Mouse (Mus musculus) cerebellum, adult 2 months (tissue): ENCODE measurements around the gene Hhatl. TPM values are rescaled to one million over a fixed set of nuclear protein-coding genes. Genes with fewer than 3 reads are reported as not detected.

Experiments
- DNase-seq, 2 experiments: peaks; one replicate each; pipeline ENCODE4 v3.0.0; 2021
- H3K27ac ChIP-seq: fragments of 200-500 bp; 2 replicates; pipeline ENCODE4 v1.5.1; 2012; ENCODE audit warnings: low read length, control low read depth, inconsistent platforms; ENCODE audit not compliant: insufficient read depth
- H3K27me3 ChIP-seq: fragments of 200-500 bp; 2 replicates; pipeline ENCODE4 v1.6.1; 2012; ENCODE audit warnings: inconsistent platforms, mild to moderate bottlenecking, low read length, moderate library complexity; ENCODE audit not compliant: control insufficient read depth, insufficient read depth
- H3K4me1 ChIP-seq: fragments of 200-500 bp; 2 replicates; pipeline ENCODE4 v1.6.1; 2011; ENCODE audit warnings: low read length; ENCODE audit not compliant: control insufficient read depth, insufficient read depth
- H3K4me3 ChIP-seq: fragments of 200-500 bp; replicated peaks from 2 replicates; pipeline ENCODE3; 2011; ENCODE audit warnings: mild to moderate bottlenecking, low read depth, low read length, control low read depth; ENCODE audit not compliant: insufficient read depth
- CTCF ChIP-seq: fragments of 200-500 bp; IDR thresholded peaks from 2 replicates; pipeline ENCODE4 v1.5.1; 2011; ENCODE audit warnings: low read depth, mild to moderate bottlenecking, control low read depth, low read length, moderate library complexity, borderline replicate concordance; ENCODE audit not compliant: insufficient read depth
- POLR2A ChIP-seq: fragments of 200-500 bp; IDR thresholded peaks from 2 replicates; pipeline ENCODE4 v1.6.1; 2011; ENCODE audit warnings: low read length, control low read depth, borderline replicate concordance; ENCODE audit not compliant: insufficient read depth
- WGBS: fragments of 180-500 bp; shearing (Covaris S2); methylation state at CpG from one replicate; pipeline ENCODE4 v1.1.7; 2018; 5-methylcytosine and 5-hydroxymethylcytosine counted together
- polyA plus RNA-seq: library from polyadenylated mRNA; depleted of rRNA; stranded (reverse); fragments of >200 nt; gene quantifications from 2 replicates; pipeline ENCODE4 v1.2.3, GENCODE M21; 2012

Gene Hhatl
- polyA plus RNA-seq, 1 experiment, result 43.9 TPM

- H3K4me1 ChIP-seq, result peaks cover 42% of the 10 kb centered on the region
- DNase-seq, result peak; percentile 42 to 58
- no peaks in the 10 kb centered on the region for H3K27me3 ChIP-seq
- H3K27ac ChIP-seq, result peak overlapping the region; percentile 77
- 52% methylated on average over 9 of the region's 9 CpGs for WGBS
- TF ChIP-seq POLR2A (no peak), CTCF (no peak)
- no peak overlapping the region for H3K4me3 ChIP-seq
These were observed 26.9 kb upstream of the Hhatl start for GRCm38 (mm10) chr9:121819073-121819770.

- Histone ChIP-seq H3K27ac (no peak overlapping the region), H3K4me3 (no peak overlapping the region), H3K4me1 (peaks cover 21% of the 10 kb centered on the region), H3K27me3 (no peaks in the 10 kb centered on the region)
- WGBS, result 92% methylated on average over 6 of the region's 6 CpGs
- TF ChIP-seq POLR2A, result no peak
- TF ChIP-seq CTCF, result no peak
- no peak for DNase-seq
These were observed 22.9 kb upstream of the Hhatl start for GRCm38 (mm10) chr9:121815183-121815582.

DNA sequence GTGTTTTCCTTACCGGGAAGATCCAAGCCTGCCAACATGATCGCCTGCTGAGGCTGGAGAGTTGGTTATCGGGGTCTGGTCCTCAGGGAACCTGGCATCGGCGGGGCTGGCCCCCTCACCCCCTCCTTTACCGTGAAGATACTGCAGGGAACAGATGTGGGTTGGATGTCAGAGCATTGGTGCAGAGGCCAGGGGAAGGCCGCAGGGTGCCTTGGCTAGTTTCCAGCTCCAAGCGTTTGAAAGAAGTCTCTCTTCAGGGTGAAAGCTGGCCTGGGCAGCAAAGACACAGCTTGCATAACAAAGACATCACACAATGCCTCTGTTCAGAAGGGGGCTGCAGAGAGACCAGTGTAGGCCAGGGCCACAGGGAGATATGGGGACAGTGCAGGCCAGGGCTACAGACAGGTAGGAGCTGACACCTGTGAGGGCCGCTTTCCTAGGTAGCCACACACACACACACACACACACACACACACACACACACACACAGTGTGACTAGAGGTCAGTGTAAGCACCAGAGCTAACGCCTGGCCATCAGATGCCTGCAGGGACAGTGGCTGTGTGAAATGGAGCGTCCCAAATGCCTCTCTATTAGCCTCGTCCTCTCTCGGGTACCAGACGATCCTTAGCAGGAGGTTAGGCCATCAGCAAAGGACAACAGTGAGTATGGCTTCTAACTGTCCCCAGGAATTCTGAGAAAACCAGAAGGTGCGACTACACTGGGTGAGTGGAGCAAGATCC is 17.9 kb upstream of the Hhatl start:
- TF ChIP-seq POLR2A (no peak), CTCF (no peak)
- Histone ChIP-seq H3K27me3 (no peaks in the 10 kb centered on the region), H3K4me3 (no peak overlapping the region), H3K4me1 (peaks cover 23% of the 10 kb centered on the region), H3K27ac (peak overlapping the region; percentile 62; the same call in 1 of the 2 replicates)
- DNase-seq, result peak; percentile 53 to 67
- WGBS, result 21% methylated on average over 15 of the region's 15 CpGs

DNA sequence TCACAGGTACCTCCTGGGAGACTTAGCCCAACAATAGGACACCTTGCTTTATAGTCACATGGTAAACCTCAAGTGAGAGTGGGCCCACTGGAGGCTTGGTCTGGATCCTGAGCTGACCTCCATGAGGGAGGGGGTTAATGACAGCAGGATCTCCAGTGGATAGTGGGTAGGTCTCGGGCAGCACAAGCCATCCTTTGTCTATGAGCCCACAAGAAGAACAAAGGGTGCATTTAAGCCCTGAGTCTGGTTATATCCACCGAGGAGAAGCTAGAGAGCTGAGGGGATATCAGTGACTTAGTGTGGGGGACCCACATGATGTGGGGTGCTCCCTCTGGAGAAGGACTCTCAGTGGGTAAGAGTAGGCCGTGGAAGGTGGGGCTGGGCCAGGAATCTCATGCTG is 16.2 kb upstream of the Hhatl start:
- H3K4me3 ChIP-seq, result no peak overlapping the region
- no peaks in the 10 kb centered on the region for H3K27me3 ChIP-seq
- DNase-seq, result no peak
- TF ChIP-seq POLR2A, result no peak
- no peak for TF ChIP-seq CTCF
- H3K27ac ChIP-seq, result peak overlapping the region; percentile 73
- peaks cover 23% of the 10 kb centered on the region for H3K4me1 ChIP-seq
- 66% methylated on average over 3 of the region's 3 CpGs for WGBS

- 31% methylated on average over 7 of the region's 7 CpGs for WGBS
These were observed 15.6 kb upstream of the Hhatl start for GRCm38 (mm10) chr9:121807947-121808346.

GRCm38 (mm10) chr9:121807546-121807945 is 15.2 kb upstream of the Hhatl start:
- 0 out of 2 replicates have a peak overlapping the region, but pooled peaks have one; percentile 50 for H3K27ac ChIP-seq
- TF ChIP-seq CTCF (no peak), POLR2A (no peak)
- no peaks in the 10 kb centered on the region for H3K27me3 ChIP-seq
- DNase-seq, result peak in 1 of 2 experiments; percentile 28
- H3K4me1 ChIP-seq, result peaks cover 23% of the 10 kb centered on the region
- no peak overlapping the region for H3K4me3 ChIP-seq
- 92% methylated on average over 1 of the region's 1 CpGs for WGBS

More at GRCm38 (mm10) chr9:121807947-121808346, 15.6 kb upstream of the Hhatl start:
- no peaks in the 10 kb centered on the region for H3K27me3 ChIP-seq
- TF ChIP-seq POLR2A (no peak), CTCF (no peak)
- peak; percentile 22 to 41 for DNase-seq
- H3K4me1 ChIP-seq, result peaks cover 23% of the 10 kb centered on the region
- H3K27ac ChIP-seq, result peak overlapping the region; percentile 50; the same call in 1 of the 2 replicates
- no peak overlapping the region for H3K4me3 ChIP-seq

GRCm38 (mm10) chr9:121802747-121803146 is 10.4 kb upstream of the Hhatl start:
- no peak for DNase-seq
- WGBS, result 81% methylated on average over 7 of the region's 7 CpGs

More at GRCm38 (mm10) chr9:121802747-121803146, 10.4 kb upstream of the Hhatl start:
- H3K27me3 ChIP-seq, result no peaks in the 10 kb centered on the region
- no peak for TF ChIP-seq POLR2A
- no peak overlapping the region for H3K4me3 ChIP-seq
- H3K27ac ChIP-seq, result no peak overlapping the region
- peaks cover under 1% of the 10 kb centered on the region; the same call in 1 of the 2 replicates for H3K4me1 ChIP-seq
